Mouse (Mus musculus) embryonic facial prominence, embryonic 11.5 days (tissue): ENCODE data around the gene Rflna. TPM values are rescaled to one million over a fixed set of nuclear protein-coding genes. Genes with fewer than 3 reads are reported as not detected.

ENCODE experiments used
- ATAC-seq: fragments of 200-750 bp; cut with Nextera tagmentation; replicated peaks from 2 replicates; pipeline ENCODE4 v1.8.0; 2017; ENCODE audit warnings: low read depth; ENCODE audit not compliant: insufficient number of reproducible peaks, low FRiP score, low TSS enrichment
- DNase-seq: peaks from one replicate; pipeline ENCODE4 v3.0.0-alpha.2; 2015; ENCODE audit warnings: low spot score
- H3K27ac ChIP-seq: fragments of 300-500 bp; sonication (generic); replicated peaks from 2 replicates; pipeline ENCODE4 v1.5.1; 2014; ENCODE audit warnings: mild to moderate bottlenecking, low read depth, low read length, control low read depth
- H3K27me3 ChIP-seq: fragments of 300-500 bp; sonication (generic); 2 replicates; pipeline ENCODE4 v1.6.1; 2014; ENCODE audit warnings: mild to moderate bottlenecking, low read length, moderate library complexity, mixed read lengths; ENCODE audit not compliant: control insufficient read depth, insufficient read depth
- H3K36me3 ChIP-seq: fragments of 300-500 bp; sonication (generic); replicated peaks from 2 replicates; pipeline ENCODE4 v1.6.1; 2014; ENCODE audit warnings: low read depth, mild to moderate bottlenecking, low read length, moderate library complexity, mixed read lengths; ENCODE audit not compliant: control insufficient read depth, insufficient read depth
- H3K4me1 ChIP-seq: fragments of 300-500 bp; sonication (generic); 2 replicates; pipeline ENCODE4 v1.6.1; 2014; ENCODE audit warnings: low read length, mixed read lengths; ENCODE audit not compliant: control insufficient read depth, insufficient read depth
- H3K4me2 ChIP-seq: fragments of 300-500 bp; sonication (generic); 2 replicates; pipeline ENCODE4 v1.6.1; 2014; ENCODE audit warnings: low read depth, mild to moderate bottlenecking, control low read depth, low read length, moderate library complexity
- H3K4me3 ChIP-seq: fragments of 300-500 bp; sonication (generic); 2 replicates; pipeline ENCODE4 v1.5.1; 2014; ENCODE audit warnings: low read depth, low read length, control low read depth
- H3K9ac ChIP-seq: fragments of 300-500 bp; sonication (generic); replicated peaks from 2 replicates; pipeline ENCODE4 v1.6.1; 2014; ENCODE audit warnings: mild to moderate bottlenecking, control low read depth, low read length
- H3K9me3 ChIP-seq: fragments of 300-500 bp; sonication (generic); replicated peaks from 2 replicates; pipeline ENCODE4 v1.6.1; 2016; ENCODE audit warnings: mild to moderate bottlenecking, low read length, inconsistent platforms, mixed read lengths; ENCODE audit not compliant: control insufficient read depth
- WGBS: fragments of 180-500 bp; shearing (Covaris S2); extraction: QIAGEN DNeasy Blood & Tissue Kit; methylation state at CpG from one replicate; pipeline ENCODE4 v1.1.7; 2014; 5-methylcytosine and 5-hydroxymethylcytosine counted together
- polyA plus RNA-seq: library from polyadenylated mRNA; unstranded; fragments of >200 nt; fragmentation: Nextera tagmentation; extraction: Ambion mirVana; gene quantifications from 2 replicates; pipeline ENCODE4 v1.2.1, GENCODE M21; 2014

Gene Rflna
- polyA plus RNA-seq, 1 experiment from 2014 or later = 7.2 TPM

GRCm38 (mm10) chr5:125014497-125014896 is 11.5 kb downstream of the Rflna start:
- Histone ChIP-seq H3K4me1 (no peaks in the 10 kb centered on the region; the same call in 1 of the 2 replicates), H3K27ac (no peak overlapping the region), H3K4me3 (no peak overlapping the region), H3K9me3 (no peaks in the 10 kb centered on the region), H3K4me2 (no peak overlapping the region), H3K36me3 (peaks cover 8% of the 10 kb centered on the region), H3K27me3 (no peaks in the 10 kb centered on the region), H3K9ac (no peak overlapping the region)
- peak; percentile 71 for DNase-seq
- 51% methylated on average over 7 of the region's 7 CpGs for WGBS
- 0 out of 2 replicates have a peak, but pooled peaks have one; percentile 19 for ATAC-seq

GRCm38 (mm10) chr5:125015066-125015465 is 12.0 kb downstream of the Rflna start:
- no peak overlapping the region for H3K4me3 ChIP-seq
- WGBS = 89% methylated on average over 3 of the region's 3 CpGs
- no peak for DNase-seq
- H3K36me3 ChIP-seq = peaks cover 8% of the 10 kb centered on the region
- H3K9ac ChIP-seq = no peak overlapping the region
- ATAC-seq = no peak
- H3K4me2 ChIP-seq = no peak overlapping the region
- H3K9me3 ChIP-seq = no peaks in the 10 kb centered on the region
- H3K27ac ChIP-seq = no peak overlapping the region
- H3K4me1 ChIP-seq = no peaks in the 10 kb centered on the region; the same call in 1 of the 2 replicates
- no peaks in the 10 kb centered on the region for H3K27me3 ChIP-seq

GRCm38 (mm10) chr5:125015576-125015975 is 12.6 kb downstream of the Rflna start:
- no peak overlapping the region for H3K9ac ChIP-seq
- H3K27me3 ChIP-seq = no peaks in the 10 kb centered on the region
- H3K27ac ChIP-seq = no peak overlapping the region
- ATAC-seq (no peak), DNase-seq (no peak)
- no peaks in the 10 kb centered on the region; the same call in 1 of the 2 replicates for H3K4me1 ChIP-seq
- H3K9me3 ChIP-seq = no peaks in the 10 kb centered on the region
- H3K4me2 ChIP-seq = no peak overlapping the region
- 91% methylated on average over 9 of the region's 9 CpGs for WGBS
- H3K4me3 ChIP-seq = no peak overlapping the region
- peaks cover 8% of the 10 kb centered on the region for H3K36me3 ChIP-seq

- 78% methylated on average over 17 of the region's 17 CpGs for WGBS
- Histone ChIP-seq H3K36me3 (peaks cover 8% of the 10 kb centered on the region), H3K4me2 (no peak overlapping the region)
Observed at GRCm38 (mm10) chr5:125016421-125017242, 13.6 kb downstream of the Rflna start.

GRCm38 (mm10) chr5:125017332-125017731 is 14.3 kb downstream of the Rflna start:
- ATAC-seq (no peak), DNase-seq (no peak)
- H3K27me3 ChIP-seq = no peaks in the 10 kb centered on the region
- H3K4me3 ChIP-seq = no peak overlapping the region
- H3K9me3 ChIP-seq = no peaks in the 10 kb centered on the region
- H3K27ac ChIP-seq = no peak overlapping the region
- no peak overlapping the region for H3K4me2 ChIP-seq
- no peak overlapping the region for H3K9ac ChIP-seq
- H3K4me1 ChIP-seq = no peaks in the 10 kb centered on the region; the same call in 1 of the 2 replicates
- peaks cover 8% of the 10 kb centered on the region for H3K36me3 ChIP-seq
- 67% methylated on average over 15 of the region's 15 CpGs for whole genome bisulfite sequencing

More at GRCm38 (mm10) chr5:125016421-125017242, 13.6 kb downstream of the Rflna start:
- no peak overlapping the region for H3K27ac ChIP-seq
- H3K27me3 ChIP-seq = no peaks in the 10 kb centered on the region
- no peak overlapping the region for H3K4me3 ChIP-seq
- no peak for ATAC-seq
- H3K4me1 ChIP-seq = no peaks in the 10 kb centered on the region; the same call in 1 of the 2 replicates
- no peak overlapping the region for H3K9ac ChIP-seq
- no peak for DNase-seq
- H3K9me3 ChIP-seq = no peaks in the 10 kb centered on the region

- Histone ChIP-seq H3K36me3 (peaks cover 17% of the 10 kb centered on the region), H3K27ac (no peak overlapping the region), H3K4me3 (no peak overlapping the region), H3K9ac (no peak overlapping the region), H3K4me1 (no peaks in the 10 kb centered on the region; the same call in 1 of the 2 replicates), H3K4me2 (no peak overlapping the region), H3K27me3 (no peaks in the 10 kb centered on the region), H3K9me3 (no peaks in the 10 kb centered on the region)
- ATAC-seq (no peak), DNase-seq (no peak)
- WGBS = 87% methylated on average over 5 of the region's 5 CpGs
Observed at GRCm38 (mm10) chr5:125019099-125019498, 16.1 kb downstream of the Rflna start.

GRCm38 (mm10) chr5:125021298-125021697 is 18.3 kb downstream of the Rflna start:
- no peak for ATAC-seq

GRCm38 (mm10) chr5:125024002-125024401 is 21.0 kb downstream of the Rflna start:
- 76% methylated on average over 14 of the region's 14 CpGs for WGBS
- no peak overlapping the region for H3K9ac ChIP-seq
- H3K4me1 ChIP-seq = no peaks in the 10 kb centered on the region
- no peaks in the 10 kb centered on the region for H3K9me3 ChIP-seq
- no peak for DNase-seq
- H3K27ac ChIP-seq = no peak overlapping the region
- peaks cover 25% of the 10 kb centered on the region for H3K36me3 ChIP-seq
- no peak overlapping the region for H3K4me2 ChIP-seq
- ATAC-seq = 0 out of 2 replicates have a peak, but pooled peaks have one; percentile 10
- H3K4me3 ChIP-seq = no peak overlapping the region
- no peaks in the 10 kb centered on the region for H3K27me3 ChIP-seq

More at GRCm38 (mm10) chr5:125021298-125021697, 18.3 kb downstream of the Rflna start:
- no peaks in the 10 kb centered on the region for H3K9me3 ChIP-seq
- H3K4me1 ChIP-seq = no peaks in the 10 kb centered on the region; the same call in 1 of the 2 replicates
- H3K4me3 ChIP-seq = no peak overlapping the region
- no peak for DNase-seq
- H3K9ac ChIP-seq = no peak overlapping the region
- no peak overlapping the region for H3K27ac ChIP-seq
- H3K27me3 ChIP-seq = no peaks in the 10 kb centered on the region
- no peak overlapping the region for H3K4me2 ChIP-seq
- 84% methylated on average over 11 of the region's 11 CpGs for WGBS
- peaks cover 27% of the 10 kb centered on the region for H3K36me3 ChIP-seq
